Mouse (Mus musculus) kidney, adult 2 months (tissue): Measurements from ENCODE around the gene Chrm4. TPM values are rescaled to one million over a fixed set of nuclear protein-coding genes. Genes with fewer than 3 reads are reported as not detected.

Experiments
- DNase-seq: peaks from one replicate; pipeline ENCODE4 v3.0.0; 2021
- H3K27ac ChIP-seq: fragments of 200-500 bp; 2 replicates; pipeline ENCODE4 v1.5.1; 2012; ENCODE audit warnings: low read depth, low read length, control low read depth, inconsistent platforms; ENCODE audit not compliant: insufficient read depth
- H3K27me3 ChIP-seq: fragments of 200-500 bp; replicated peaks from 2 replicates; pipeline ENCODE4 v1.6.1; 2012; ENCODE audit warnings: mild to moderate bottlenecking, moderate library complexity, low read length, inconsistent platforms; ENCODE audit not compliant: control insufficient read depth, insufficient read depth
- H3K36me3 ChIP-seq: fragments of 200-500 bp; 2 replicates; pipeline ENCODE4 v1.6.1; 2012; ENCODE audit warnings: mild to moderate bottlenecking, moderate library complexity, low read length, inconsistent platforms; ENCODE audit not compliant: control insufficient read depth, insufficient read depth
- H3K4me1 ChIP-seq: fragments of 200-500 bp; 2 replicates; pipeline ENCODE4 v1.6.1; 2011; ENCODE audit warnings: low read length; ENCODE audit not compliant: control insufficient read depth, insufficient read depth
- H3K4me3 ChIP-seq: fragments of 200-500 bp; 2 replicates; pipeline ENCODE4 v1.5.1; 2011; ENCODE audit warnings: mild to moderate bottlenecking, low read depth, low read length, control low read depth; ENCODE audit not compliant: insufficient read depth
- CTCF ChIP-seq: fragments of 200-500 bp; conservative IDR thresholded peaks from 2 replicates; pipeline ENCODE4 v1.5.1; 2011; ENCODE audit warnings: low read depth, mild to moderate bottlenecking, control low read depth, low read length, moderate library complexity, mixed read lengths; ENCODE audit not compliant: insufficient read depth, insufficient read length
- POLR2A ChIP-seq: fragments of 200-500 bp; IDR thresholded peaks from one replicate; pipeline ENCODE4 v1.6.1; 2011; ENCODE audit warnings: low read depth, low read length, control low read depth
- WGBS: fragments of 180-500 bp; shearing (Covaris S2); methylation state at CpG from one replicate; pipeline ENCODE4 v1.1.7; 2018; 5-methylcytosine and 5-hydroxymethylcytosine counted together
- polyA plus RNA-seq: library from polyadenylated mRNA; depleted of rRNA; stranded (reverse); fragments of >200 nt; gene quantifications from 2 replicates; pipeline ENCODE4 v1.2.3, GENCODE M21; 2012; rRNA removed

The Chrm4 gene
- polyA plus RNA-seq = 0.11 TPM in 1 of 2 replicates, not detected in the other

- Histone ChIP-seq H3K27ac (no peak within 1 kb of the TSS), H3K36me3 (no peaks in the 10 kb centered on the region), H3K27me3 (peaks cover 4% of the 10 kb centered on the region; the same call in 1 of the 2 replicates), H3K4me1 (peaks cover 8% of the 10 kb centered on the region; the same call in 1 of the 2 replicates), H3K4me3 (no peak within 1 kb of the TSS)
- DNase-seq = no peak
- 70% methylated on average over 3 of the region's 3 CpGs for WGBS
- no peak for TF ChIP-seq POLR2A
- no peak for TF ChIP-seq CTCF
These were observed at the start of gene Chrm4 for GRCm38 (mm10) chr2:91926949-91927348. Gene Chrm4, plus strand, starts transcription at chr2:91927249.

- DNase-seq = no peak
- Histone ChIP-seq H3K36me3 (peaks cover 1% of the 10 kb centered on the region; the same call in 1 of the 2 replicates), H3K4me1 (peaks cover 6% of the 10 kb centered on the region; the same call in 1 of the 2 replicates), H3K27me3 (no peaks in the 10 kb centered on the region), H3K27ac (no peak overlapping the region), H3K4me3 (no peak overlapping the region)
- WGBS = 68% methylated on average over 7 of the region's 7 CpGs
- no peak for TF ChIP-seq CTCF
- no peak for TF ChIP-seq POLR2A
These were observed 48.5 kb upstream of the Chrm4 start for GRCm38 (mm10) chr2:91878387-91879180.

DNA sequence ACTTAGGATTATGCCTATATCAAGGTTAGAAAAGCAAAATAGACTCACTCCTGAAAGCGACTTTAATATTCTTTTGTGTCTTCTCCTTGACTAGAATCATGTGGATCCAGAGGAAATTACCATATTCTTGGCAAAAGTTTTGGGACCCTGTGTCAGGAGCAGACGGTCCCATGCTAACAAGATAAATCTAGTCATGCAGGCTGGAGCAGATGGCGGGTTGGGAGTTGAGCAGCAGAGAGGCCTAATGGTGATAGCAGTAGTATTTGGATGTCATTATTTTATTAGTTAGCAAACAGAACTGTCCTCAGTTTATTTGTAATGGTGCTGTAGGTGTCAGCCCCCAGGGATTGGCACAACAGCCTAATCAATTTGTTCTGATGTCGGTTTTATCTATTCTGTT is 43.1 kb upstream of the Chrm4 start:
- H3K4me3 ChIP-seq = no peak overlapping the region
- no peak for DNase-seq
- WGBS = 94% methylated on average over 4 of the region's 4 CpGs
- peaks cover 3% of the 10 kb centered on the region; the same call in 1 of the 2 replicates for H3K4me1 ChIP-seq
- no peaks in the 10 kb centered on the region; the same call in 1 of the 2 replicates for H3K36me3 ChIP-seq
- TF ChIP-seq CTCF (no peak), POLR2A (no peak)
- H3K27me3 ChIP-seq = no peaks in the 10 kb centered on the region
- no peak overlapping the region for H3K27ac ChIP-seq

- 81% methylated on average over 4 of the region's 4 CpGs for WGBS
- Histone ChIP-seq H3K27ac (no peak overlapping the region), H3K36me3 (no peaks in the 10 kb centered on the region; the same call in 1 of the 2 replicates), H3K4me1 (peaks cover 3% of the 10 kb centered on the region; the same call in 1 of the 2 replicates), H3K27me3 (no peaks in the 10 kb centered on the region), H3K4me3 (no peak overlapping the region)
- no peak for DNase-seq
- TF ChIP-seq POLR2A (no peak), CTCF (no peak)
These were observed 42.4 kb upstream of the Chrm4 start for GRCm38 (mm10) chr2:91884616-91885015.

- no peak for DNase-seq
- no peaks in the 10 kb centered on the region for H3K4me1 ChIP-seq
- no peak overlapping the region for H3K27ac ChIP-seq
- TF ChIP-seq POLR2A (no peak), CTCF (no peak)
- no peaks in the 10 kb centered on the region for H3K27me3 ChIP-seq
- WGBS = 85% methylated on average over 3 of the region's 3 CpGs
- H3K36me3 ChIP-seq = no peaks in the 10 kb centered on the region; the same call in 1 of the 2 replicates
- H3K4me3 ChIP-seq = no peak overlapping the region
These were observed 32.3 kb upstream of the Chrm4 start for GRCm38 (mm10) chr2:91894716-91895115.

- WGBS = 95% methylated on average over 3 of the region's 3 CpGs
- TF ChIP-seq POLR2A (no peak), CTCF (no peak)
- Histone ChIP-seq H3K4me3 (no peak overlapping the region), H3K27me3 (no peaks in the 10 kb centered on the region), H3K36me3 (no peaks in the 10 kb centered on the region; the same call in 1 of the 2 replicates), H3K27ac (no peak overlapping the region), H3K4me1 (no peaks in the 10 kb centered on the region)
- no peak for DNase-seq
These were observed 31.6 kb upstream of the Chrm4 start for GRCm38 (mm10) chr2:91895401-91895800.

GRCm38 (mm10) chr2:91897968-91898367 is 29.1 kb upstream of the Chrm4 start:
- Histone ChIP-seq H3K27ac (no peak overlapping the region), H3K4me1 (no peaks in the 10 kb centered on the region), H3K4me3 (no peak overlapping the region), H3K36me3 (no peaks in the 10 kb centered on the region; the same call in 1 of the 2 replicates), H3K27me3 (no peaks in the 10 kb centered on the region)
- DNase-seq = no peak
- TF ChIP-seq POLR2A = no peak
